Mouse (Mus musculus): ENCODE measurements around the gene Wfikkn2.

DNA sequence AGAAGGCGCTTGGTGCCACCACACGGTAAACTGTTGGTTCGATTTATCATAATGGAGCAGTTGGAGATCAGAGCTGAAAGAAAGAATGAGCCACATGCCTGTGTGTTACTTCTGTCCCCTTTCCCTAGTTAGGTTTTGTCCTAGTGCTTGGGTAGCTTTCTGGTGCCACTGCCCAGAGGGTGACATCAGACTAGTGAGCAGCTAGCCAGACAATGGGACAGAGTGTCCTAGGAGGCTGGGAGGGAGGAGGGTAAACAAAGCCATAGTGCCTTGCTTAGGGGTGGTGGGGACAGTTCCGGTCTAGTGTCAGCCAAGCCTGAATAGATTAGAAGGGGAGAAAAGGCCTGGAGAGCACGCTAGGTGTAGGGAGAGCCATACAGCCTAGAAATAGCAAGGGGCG lies 12.4 kb downstream of the Wfikkn2 start:
- TF ChIP-seq CTCF (IDR thresholded peaks at IDR 0.05; ENCODE audit: insufficient read depth, low read depth, low read length) = no peak
- TF ChIP-seq POLR2A (IDR thresholded peaks at IDR 0.05; ENCODE audit: insufficient read depth, low read depth, low read length) = no peak

Measured in olfactory bulb, adult 2 months (tissue).